Mouse (Mus musculus): Measurements from ENCODE around the gene Pold2.

DNA sequence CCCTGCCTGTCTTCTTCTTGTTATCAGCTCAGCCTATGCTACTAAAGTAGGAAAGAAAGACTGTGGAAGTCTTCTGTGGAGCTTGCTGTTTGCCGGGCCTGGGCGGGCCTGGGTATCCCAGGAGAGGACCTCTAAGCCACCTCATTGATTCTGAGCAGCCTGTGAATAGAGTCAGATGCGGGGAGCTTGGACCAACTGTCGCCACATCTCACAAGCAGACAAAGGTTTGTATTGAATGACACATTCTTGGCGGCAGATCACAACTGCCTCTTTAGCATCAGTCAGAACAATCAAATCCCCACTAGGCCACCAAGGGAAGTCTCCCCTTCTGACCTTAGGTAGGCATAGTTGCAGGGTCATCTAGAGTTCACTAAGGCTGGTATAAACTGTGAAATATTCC, 9.2 kb upstream of the Pold2 start:
- TF ChIP-seq CTCF (IDR thresholded peaks at IDR 0.05; ENCODE audit: borderline replicate concordance, extremely low read depth, insufficient read depth, insufficient read length) = no peak
- TF ChIP-seq POLR2A (IDR thresholded peaks at IDR 0.05; ENCODE audit: borderline replicate concordance, extremely low read depth, insufficient read depth, insufficient read length, poor library complexity, severe bottlenecking) = no peak
